Mouse (Mus musculus) midbrain, embryonic 14.5 days (tissue): ENCODE measurements at regions not wholly inside any gene's neighbourhood (a gene's known extent, or its start where the extent isn't known, plus 50 kb on each side); places are given as distances from the start of the nearest gene placed in this dataset.
"Not testable (repeated sequence)": the region's sequence is repeated elsewhere in the genome, so short reads cannot be mapped to it uniquely, and the experiment has no call there.

Experiments
- ATAC-seq: fragments of 200-750 bp; cut with Nextera tagmentation; 2 replicates; pipeline ENCODE4 v1.8.0; 2017; ENCODE audit warnings: moderate number of reproducible peaks, moderate library complexity; ENCODE audit not compliant: low FRiP score, low TSS enrichment
- DNase-seq: peaks from one replicate; pipeline ENCODE4 v3.0.0-alpha.2; 2015
- H3K27ac ChIP-seq: fragments of 300-500 bp; sonication (generic); replicated peaks from 2 replicates; pipeline ENCODE4 v1.5.1; 2014; ENCODE audit warnings: mild to moderate bottlenecking, low read depth, low read length, moderate library complexity
- H3K27me3 ChIP-seq: fragments of 300-500 bp; sonication (generic); 2 replicates; pipeline ENCODE4 v1.6.1; 2014; ENCODE audit warnings: low read length, control low read depth, mixed read lengths; ENCODE audit not compliant: control insufficient read depth, insufficient read depth
- H3K36me3 ChIP-seq: fragments of 300-500 bp; sonication (generic); 2 replicates; pipeline ENCODE4 v1.6.1; 2014; ENCODE audit warnings: low read length, control low read depth; ENCODE audit not compliant: control insufficient read depth, insufficient read depth
- H3K4me1 ChIP-seq: fragments of 300-500 bp; sonication (generic); 2 replicates; pipeline ENCODE4 v1.6.1; 2014; ENCODE audit warnings: mild to moderate bottlenecking, antibody characterized with exemption, low read length, control low read depth; ENCODE audit not compliant: control insufficient read depth, insufficient read depth
- H3K4me2 ChIP-seq: fragments of 300-500 bp; sonication (generic); 2 replicates; pipeline ENCODE4 v1.6.1; 2014; ENCODE audit warnings: mild to moderate bottlenecking, low read length, moderate library complexity
- H3K4me3 ChIP-seq: fragments of 300-500 bp; sonication (generic); replicated peaks from 2 replicates; pipeline ENCODE4 v1.5.1; 2014; ENCODE audit warnings: low read depth, low read length
- H3K9ac ChIP-seq: fragments of 300-500 bp; sonication (generic); replicated peaks from 2 replicates; pipeline ENCODE4 v1.6.1; 2014; ENCODE audit warnings: mild to moderate bottlenecking, low read length, moderate library complexity
- H3K9me3 ChIP-seq: fragments of 300-500 bp; sonication (generic); 2 replicates; pipeline ENCODE4 v1.6.1; 2016; ENCODE audit warnings: low read length, control low read depth, mixed read lengths; ENCODE audit not compliant: control insufficient read depth
- WGBS: fragments of 180-500 bp; shearing (Covaris S2); extraction: QIAGEN DNeasy Blood & Tissue Kit; methylation state at CpG from one replicate; pipeline ENCODE4 v1.1.7; 2014; 5-methylcytosine and 5-hydroxymethylcytosine counted together

DNA sequence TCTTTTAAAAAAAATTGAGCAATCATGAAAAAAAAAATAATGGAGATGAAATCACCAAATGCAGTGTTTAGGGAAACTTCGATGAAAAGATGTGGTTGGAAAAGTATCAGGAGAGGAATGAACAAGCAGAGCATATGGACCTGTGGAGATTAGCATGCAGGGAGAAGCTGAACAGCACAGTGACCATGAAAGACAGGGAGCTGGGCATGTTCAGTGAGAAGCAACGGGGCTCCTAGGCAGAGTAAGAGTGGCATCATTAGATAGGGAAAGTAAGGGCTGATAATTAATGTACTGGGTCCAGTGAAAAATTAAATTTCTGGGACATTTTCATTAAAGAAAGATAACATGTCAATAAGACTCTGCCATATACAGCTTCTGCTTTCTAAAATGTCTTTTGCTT is 1592.5 kb downstream of the Efna5 start:
- no peak overlapping the region for H3K27ac ChIP-seq
- no peaks in the 10 kb centered on the region for H3K9me3 ChIP-seq
- H3K36me3 ChIP-seq = no peaks in the 10 kb centered on the region
- WGBS = 68% methylated on average over 2 of the region's 2 CpGs
- no peak overlapping the region for H3K4me2 ChIP-seq
- H3K4me1 ChIP-seq = no peaks in the 10 kb centered on the region
- ATAC-seq (no peak), DNase-seq (no peak)
- H3K27me3 ChIP-seq = no peaks in the 10 kb centered on the region
- H3K4me3 ChIP-seq = no peak overlapping the region
- no peak overlapping the region for H3K9ac ChIP-seq

DNA sequence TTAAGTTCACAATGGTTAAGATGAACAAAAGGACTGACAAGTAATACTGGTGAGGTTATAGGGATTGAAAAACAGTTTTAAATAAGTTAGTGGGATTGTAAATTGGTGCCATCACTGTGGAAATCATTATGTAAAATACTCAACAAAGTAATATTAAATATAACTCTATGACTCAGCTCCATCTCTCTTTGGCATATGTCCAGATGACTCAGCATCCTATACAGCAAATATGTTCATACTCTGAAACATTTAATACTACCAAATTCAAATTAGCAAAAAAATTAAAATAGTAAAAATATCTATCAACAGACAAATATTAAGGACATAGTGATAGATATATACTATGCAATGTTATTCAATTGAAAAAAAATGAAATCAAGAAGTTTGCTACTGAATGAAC is 1607.5 kb downstream of the Efna5 start:
- H3K4me1 ChIP-seq = no peaks in the 10 kb centered on the region
- ATAC-seq = no peak

DNA sequence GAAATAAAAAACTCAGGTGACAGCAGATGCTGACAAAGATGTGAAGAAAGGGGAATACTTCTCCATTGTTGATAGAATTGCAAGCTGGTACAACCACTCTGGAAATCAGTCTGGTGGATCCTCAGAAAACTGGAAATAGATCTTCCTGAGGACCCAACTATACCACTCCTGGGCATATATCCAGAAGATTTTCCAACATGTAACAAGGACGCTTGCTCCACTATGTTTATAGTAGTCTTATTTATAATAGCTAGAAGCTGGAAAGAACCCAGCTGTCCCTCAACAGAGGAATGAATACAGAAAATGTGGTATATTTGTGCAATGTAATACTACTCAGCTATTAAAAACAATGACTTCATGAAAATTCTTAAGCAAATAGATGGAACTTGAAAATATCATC is 1624.6 kb downstream of the Efna5 start:
- DNase-seq, H3K4me1 ChIP-seq, H3K9me3 ChIP-seq, H3K36me3 ChIP-seq, ATAC-seq, H3K9ac ChIP-seq, H3K4me3 ChIP-seq, H3K27me3 ChIP-seq, H3K4me2 ChIP-seq, H3K27ac ChIP-seq: not testable (repeated sequence)
- WGBS = 94% methylated on average over 1 of the region's 1 CpGs

More for the DNA sequence above, 1607.5 kb downstream of the Efna5 start:
- Histone ChIP-seq H3K27me3 (no peaks in the 10 kb centered on the region), H3K9ac (no peak overlapping the region), H3K36me3 (no peaks in the 10 kb centered on the region), H3K27ac (no peak overlapping the region), H3K4me3 (no peak overlapping the region), H3K9me3 (peaks cover 2% of the 10 kb centered on the region; the same call in 1 of the 2 replicates), H3K4me2 (no peak overlapping the region)
- DNase-seq = no peak

DNA sequence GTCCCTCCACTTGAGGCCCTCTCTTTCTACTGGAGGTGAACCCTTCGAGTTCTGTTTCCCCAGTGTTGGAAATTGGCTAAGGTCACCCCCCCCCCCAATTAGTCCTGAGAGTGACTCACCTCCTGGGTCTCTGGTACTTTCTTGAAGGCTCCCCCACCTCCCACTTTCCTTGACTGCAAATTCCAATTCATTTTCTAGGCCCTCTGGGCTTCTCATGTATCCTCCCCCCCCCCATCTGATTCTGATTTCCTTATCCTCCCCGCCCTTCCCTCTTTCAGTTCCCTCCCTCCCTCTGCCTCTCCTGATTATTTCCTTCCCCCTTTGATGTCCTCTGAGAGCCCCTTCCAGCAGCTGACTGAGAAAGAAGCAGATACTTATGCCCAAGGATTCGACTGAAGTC is 1632.7 kb downstream of the Efna5 start:
- no peak for DNase-seq
- Histone ChIP-seq H3K27ac (no peak overlapping the region), H3K4me2 (no peak overlapping the region), H3K4me3 (no peak overlapping the region), H3K4me1 (no peaks in the 10 kb centered on the region), H3K27me3 (no peaks in the 10 kb centered on the region), H3K9ac (no peak overlapping the region), H3K9me3 (no peaks in the 10 kb centered on the region), H3K36me3 (no peaks in the 10 kb centered on the region)
- ATAC-seq = no peak
- WGBS = 67% methylated on average over 3 of the region's 3 CpGs

DNA sequence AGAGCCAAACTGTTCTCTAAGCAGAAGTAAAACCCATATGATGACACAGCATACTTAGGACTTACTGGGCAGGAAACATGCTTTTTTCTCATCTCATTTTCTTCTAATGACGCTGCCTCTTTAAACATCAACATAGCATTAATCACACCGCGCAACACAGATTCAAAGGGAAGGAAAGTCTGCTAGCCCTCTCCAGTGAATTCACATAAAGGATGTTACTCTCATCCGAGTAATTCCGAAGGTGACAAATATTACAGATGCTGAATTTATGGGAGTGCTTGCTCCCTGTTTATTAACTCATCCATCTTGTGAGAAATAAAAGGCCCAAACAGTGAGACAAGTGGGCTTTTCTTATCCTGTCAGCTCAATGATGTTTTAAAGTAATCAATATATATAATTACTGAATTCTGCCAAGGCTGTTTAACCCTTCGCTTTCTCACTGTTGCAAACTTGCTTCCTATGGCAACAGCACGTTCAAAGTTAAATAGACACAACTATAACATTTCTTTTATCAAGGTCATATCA is 1663.9 kb downstream of the Efna5 start:
- no peaks in the 10 kb centered on the region for H3K9me3 ChIP-seq
- no peak overlapping the region for H3K4me2 ChIP-seq
- DNase-seq = peak; percentile 1
- no peak overlapping the region for H3K4me3 ChIP-seq
- H3K27me3 ChIP-seq = no peaks in the 10 kb centered on the region
- ATAC-seq = no peak
- 86% methylated on average over 7 of the region's 7 CpGs for WGBS
- no peaks in the 10 kb centered on the region for H3K4me1 ChIP-seq
- no peak overlapping the region for H3K9ac ChIP-seq
- H3K27ac ChIP-seq = no peak overlapping the region
- no peaks in the 10 kb centered on the region for H3K36me3 ChIP-seq

DNA sequence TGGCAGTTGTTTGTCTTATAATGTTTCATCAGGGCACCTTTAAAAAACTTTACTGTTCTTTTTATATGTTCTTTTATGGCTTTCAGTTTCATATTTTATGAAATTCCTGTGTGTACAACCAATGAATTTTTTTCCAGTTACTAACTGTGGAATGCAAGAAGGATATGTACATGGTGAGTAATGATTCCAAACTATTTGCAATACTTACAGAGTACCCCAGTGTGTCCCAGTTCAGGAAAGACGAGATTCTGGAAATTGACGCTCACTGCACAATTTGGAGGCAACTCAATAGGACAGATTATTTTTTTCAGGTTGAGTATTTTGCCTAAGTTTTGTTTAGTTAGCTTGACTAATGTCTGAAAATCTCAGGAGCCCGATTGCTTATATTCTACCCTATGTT is 1676.8 kb downstream of the Efna5 start:
- WGBS = 96% methylated on average over 3 of the region's 3 CpGs
- H3K4me2 ChIP-seq = no peak overlapping the region
- ATAC-seq (no peak), DNase-seq (no peak)
- H3K9ac ChIP-seq = no peak overlapping the region
- H3K9me3 ChIP-seq = no peaks in the 10 kb centered on the region
- H3K4me3 ChIP-seq = no peak overlapping the region
- no peaks in the 10 kb centered on the region for H3K4me1 ChIP-seq
- H3K36me3 ChIP-seq = no peaks in the 10 kb centered on the region
- H3K27ac ChIP-seq = no peak overlapping the region
- no peaks in the 10 kb centered on the region for H3K27me3 ChIP-seq

GRCm38 (mm10) chr17:61187880-61188279 is 1693.2 kb downstream of the Efna5 start:
- not testable (repeated sequence) for ATAC-seq

DNA sequence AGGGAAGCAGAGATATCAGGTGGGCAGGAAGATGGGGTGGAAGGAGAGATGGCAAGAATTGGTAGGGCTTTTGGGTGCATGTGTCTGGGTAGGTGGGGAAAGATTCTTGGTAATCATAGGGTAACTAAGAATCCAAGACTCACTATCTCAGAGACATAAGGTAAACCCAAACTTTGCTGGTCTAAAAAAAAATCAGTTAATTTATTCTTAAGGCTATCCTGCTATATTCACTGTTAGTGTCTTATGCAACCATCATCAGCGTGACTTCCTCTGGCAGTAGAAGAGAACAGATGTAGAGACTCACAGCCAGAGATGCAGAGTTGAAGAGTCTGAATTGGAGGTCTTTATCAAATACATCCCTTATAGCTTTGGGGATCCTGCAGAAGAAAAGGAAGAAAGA is 1704.5 kb downstream of the Efna5 start:
- Histone ChIP-seq H3K9ac (no peak overlapping the region), H3K4me1 (no peaks in the 10 kb centered on the region), H3K27me3 (no peaks in the 10 kb centered on the region), H3K36me3 (no peaks in the 10 kb centered on the region), H3K4me2 (no peak overlapping the region), H3K9me3 (no peaks in the 10 kb centered on the region), H3K4me3 (no peak overlapping the region), H3K27ac (no peak overlapping the region)
- WGBS = 92% methylated on average over 1 of the region's 1 CpGs
- ATAC-seq (no peak), DNase-seq (no peak)

More at GRCm38 (mm10) chr17:61187880-61188279, 1693.2 kb downstream of the Efna5 start:
- H3K9ac ChIP-seq, H3K27ac ChIP-seq, H3K9me3 ChIP-seq, H3K4me2 ChIP-seq, H3K36me3 ChIP-seq, DNase-seq, H3K4me1 ChIP-seq, H3K27me3 ChIP-seq, H3K4me3 ChIP-seq: not testable (repeated sequence)
- 80% methylated on average over 3 of the region's 3 CpGs for WGBS

DNA sequence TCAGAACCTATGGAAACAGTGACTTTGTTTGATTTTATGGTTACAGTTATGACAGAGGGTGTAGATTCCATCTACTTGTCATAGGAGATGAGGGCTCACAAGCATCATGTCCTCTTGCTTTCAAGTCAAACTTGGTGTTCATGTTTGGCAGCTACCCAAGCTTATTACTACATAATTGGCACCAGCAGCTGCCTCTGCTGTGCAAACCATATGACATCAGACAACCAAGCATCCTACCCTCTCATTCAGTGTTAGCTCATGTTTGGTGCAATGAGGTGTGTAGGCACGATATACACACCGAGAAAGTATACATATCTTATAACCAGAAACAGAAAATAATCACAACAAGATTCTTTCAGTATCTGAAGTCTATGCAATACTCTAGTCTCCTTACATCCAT is 1721.7 kb downstream of the Efna5 start:
- no peak overlapping the region for H3K27ac ChIP-seq
- no peaks in the 10 kb centered on the region for H3K9me3 ChIP-seq
- DNase-seq (peak; percentile 7), ATAC-seq (no peak)
- H3K4me1 ChIP-seq = no peaks in the 10 kb centered on the region
- no peak overlapping the region for H3K4me3 ChIP-seq
- WGBS = 95% methylated on average over 2 of the region's 2 CpGs
- no peaks in the 10 kb centered on the region for H3K27me3 ChIP-seq
- no peak overlapping the region for H3K9ac ChIP-seq
- no peaks in the 10 kb centered on the region for H3K36me3 ChIP-seq
- H3K4me2 ChIP-seq = no peak overlapping the region
